Mouse (Mus musculus) embryonic facial prominence, embryonic 13.5 days (tissue): ENCODE data around the gene Olfr1537. TPM values are rescaled to one million over a fixed set of nuclear protein-coding genes. Genes with fewer than 3 reads are reported as not detected.

Source experiments
- ATAC-seq: fragments of 200-750 bp; cut with Nextera tagmentation; 2 replicates; pipeline ENCODE4 v1.8.0; 2017; ENCODE audit warnings: low read depth; ENCODE audit not compliant: insufficient number of reproducible peaks, insufficient read depth, low FRiP score, low TSS enrichment
- H3K27ac ChIP-seq: fragments of 300-500 bp; sonication (generic); 2 replicates; pipeline ENCODE4 v1.5.1; 2015; ENCODE audit warnings: moderate library complexity, mild to moderate bottlenecking, inconsistent platforms
- H3K27me3 ChIP-seq: fragments of 300-500 bp; sonication (generic); 2 replicates; pipeline ENCODE4 v1.6.1; 2015; ENCODE audit warnings: mild to moderate bottlenecking, inconsistent platforms
- H3K36me3 ChIP-seq: fragments of 300-500 bp; sonication (generic); 2 replicates; pipeline ENCODE4 v1.6.1; 2015; ENCODE audit warnings: mild to moderate bottlenecking, inconsistent platforms
- H3K4me1 ChIP-seq: fragments of 300-500 bp; sonication (generic); 2 replicates; pipeline ENCODE4 v1.6.1; 2015; ENCODE audit warnings: inconsistent platforms
- H3K4me2 ChIP-seq: fragments of 300-500 bp; sonication (generic); 2 replicates; pipeline ENCODE4 v1.6.1; 2015; ENCODE audit warnings: moderate library complexity, mild to moderate bottlenecking, inconsistent platforms
- H3K4me3 ChIP-seq: fragments of 300-500 bp; sonication (generic); 2 replicates; pipeline ENCODE4 v1.5.1; 2015; ENCODE audit warnings: mild to moderate bottlenecking, inconsistent platforms
- H3K9ac ChIP-seq: fragments of 300-500 bp; sonication (generic); 2 replicates; pipeline ENCODE4 v1.6.1; 2015; ENCODE audit warnings: mild to moderate bottlenecking, inconsistent platforms
- H3K9me3 ChIP-seq: fragments of 300-500 bp; sonication (generic); 2 replicates; pipeline ENCODE4 v1.6.1; 2016; ENCODE audit warnings: inconsistent platforms
- WGBS: fragments of 180-500 bp; shearing (Covaris S2); methylation state at CpG from one replicate; pipeline ENCODE4 v1.1.7; 2015; ENCODE audit warnings: mixed read lengths; 5-methylcytosine and 5-hydroxymethylcytosine counted together
- polyA plus RNA-seq: library from polyadenylated mRNA; unstranded; fragments of >200 nt; fragmentation: Nextera tagmentation; extraction: Ambion mirVana; gene quantifications from 2 replicates; pipeline ENCODE4 v1.2.1, GENCODE M21; 2015

Olfr1537 gene
- polyA plus RNA-seq, result not detected in 2 replicates

GRCm38 (mm10) chr9:39249894-39250293, at the start of gene Olfr1537:
TSS of gene Olfr1537 (minus strand) at chr9:39249994.
- H3K36me3 ChIP-seq, result no peaks in the 10 kb centered on the region
- no peak within 1 kb of the TSS for H3K9ac ChIP-seq
- 86% methylated on average over 1 of the region's 1 CpGs for WGBS
- H3K4me2 ChIP-seq, result no peak within 1 kb of the TSS
- no peak for ATAC-seq
- no peaks in the 10 kb centered on the region for H3K27me3 ChIP-seq
- no peak within 1 kb of the TSS for H3K27ac ChIP-seq
- H3K9me3 ChIP-seq, result no peaks in the 10 kb centered on the region
- no peak within 1 kb of the TSS for H3K4me3 ChIP-seq
- H3K4me1 ChIP-seq, result no peaks in the 10 kb centered on the region

- H3K27me3 ChIP-seq, result no peaks in the 10 kb centered on the region
- no peak overlapping the region for H3K4me2 ChIP-seq
- no peak overlapping the region for H3K9ac ChIP-seq
- no peaks in the 10 kb centered on the region for H3K4me1 ChIP-seq
- no peak overlapping the region for H3K4me3 ChIP-seq
- no peaks in the 10 kb centered on the region for H3K9me3 ChIP-seq
- no peaks in the 10 kb centered on the region for H3K36me3 ChIP-seq
- 90% methylated on average over 2 of the region's 2 CpGs for WGBS
- ATAC-seq, result no peak
- H3K27ac ChIP-seq, result no peak overlapping the region
Observed at GRCm38 (mm10) chr9:39287136-39287535, 37.3 kb upstream of the Olfr1537 start.

- no peak within 1 kb of the TSS for H3K27ac ChIP-seq
- ATAC-seq, result no peak
- H3K4me3 ChIP-seq, result no peak within 1 kb of the TSS
- H3K9ac ChIP-seq, result no peak within 1 kb of the TSS
- no peaks in the 10 kb centered on the region for H3K36me3 ChIP-seq
- no peaks in the 10 kb centered on the region for H3K4me1 ChIP-seq
- H3K9me3 ChIP-seq, result no peaks in the 10 kb centered on the region
- no peaks in the 10 kb centered on the region for H3K27me3 ChIP-seq
- 89% methylated on average over 3 of the region's 3 CpGs for WGBS
- no peak within 1 kb of the TSS for H3K4me2 ChIP-seq
Observed at GRCm38 (mm10) chr9:39276718-39277117, 26.9 kb upstream of the Olfr1537 start, which contains the start of gene Olfr945. TSS of gene Olfr945 (minus strand) at chr9:39276818.

- Histone ChIP-seq H3K9me3 (no peaks in the 10 kb centered on the region), H3K4me3 (no peak within 1 kb of the TSS), H3K9ac (no peak within 1 kb of the TSS), H3K27ac (no peak within 1 kb of the TSS), H3K36me3 (no peaks in the 10 kb centered on the region), H3K27me3 (no peaks in the 10 kb centered on the region), H3K4me2 (no peak within 1 kb of the TSS), H3K4me1 (no peaks in the 10 kb centered on the region)
- no peak for ATAC-seq
Observed at GRCm38 (mm10) chr9:39201620-39202019, 48.2 kb downstream of the Olfr1537 start, which contains the start of gene Olfr944. TSS of gene Olfr944 (plus strand) at chr9:39201920.

Other genes starting within 250 kb of the Olfr1537 start
- not detected in 2 replicates for gene Olfr146, start 226.6 kb downstream of the Olfr1537 start, polyA plus RNA-seq
- not detected in 2 replicates for gene Olfr937, start 185.0 kb downstream of the Olfr1537 start, polyA plus RNA-seq
- gene Olfr938, start 171.1 kb downstream of the Olfr1537 start, polyA plus RNA-seq, result not detected in 2 replicates
- not detected in 2 replicates for gene Olfr27, start 121.9 kb downstream of the Olfr1537 start, polyA plus RNA-seq
- gene Olfr943, start 83.7 kb downstream of the Olfr1537 start, polyA plus RNA-seq, result not detected in 2 replicates
- gene Olfr944, start 48.1 kb downstream of the Olfr1537 start, polyA plus RNA-seq, result not detected in 2 replicates
- gene Olfr945, start 26.8 kb upstream of the Olfr1537 start, polyA plus RNA-seq, result not detected in 2 replicates
- not detected in 2 replicates for gene Olfr948, start 76.1 kb upstream of the Olfr1537 start, polyA plus RNA-seq
- not detected in 2 replicates for gene Olfr951, start 137.4 kb upstream of the Olfr1537 start, polyA plus RNA-seq
- not detected in 2 replicates for gene Olfr952, start 177.2 kb upstream of the Olfr1537 start, polyA plus RNA-seq
- not detected in 2 replicates for gene Olfr954, start 206.7 kb upstream of the Olfr1537 start, polyA plus RNA-seq
- not detected in 2 replicates for gene Olfr955, start 221.9 kb upstream of the Olfr1537 start, polyA plus RNA-seq
- not detected in 2 replicates for gene Olfr44, start 244.0 kb upstream of the Olfr1537 start, polyA plus RNA-seq